Mouse (Mus musculus): ENCODE data around the gene Nt5dc3. TPM values are rescaled to one million over a fixed set of nuclear protein-coding genes. Genes with fewer than 3 reads are reported as not detected.

The Nt5dc3 gene
- total and polyA plus RNA-seq, 3 experiments = 7.1 to 14.3 (median 13.0) TPM

GRCm38 (mm10) chr10:86755816-86756502 lies 22.8 kb upstream of the Nt5dc3 start:
- no peak for ATAC-seq (ENCODE audit: extremely low read depth, insufficient number of reproducible peaks, low FRiP score, poor library complexity, severe bottlenecking)
- TF ChIP-seq GATA1 (IDR thresholded peaks at IDR 0.05; ENCODE audit: borderline replicate concordance, low read length) = no peak
- no peak for TF ChIP-seq GATA2 (IDR thresholded peaks at IDR 0.05; ENCODE audit: borderline replicate concordance, low read depth, low read length)
- TF ChIP-seq POLR2AphosphoS5 (IDR thresholded peaks at IDR 0.05; ENCODE audit: insufficient replicate concordance, low read depth, low read length) = no peak
- TF ChIP-seq TAL1 (conservative IDR thresholded peaks at IDR 0.05; ENCODE audit: low read depth, low read length) = no peak
- TF ChIP-seq CTCF (IDR thresholded peaks at IDR 0.05; ENCODE audit: low read depth, low read length) = no peak
- no peaks in the 10 kb centered on the region for H3K9me3 ChIP-seq (replicated peaks)
- H3K4me3 ChIP-seq (ENCODE audit: low read depth, low read length) = no peak overlapping the region
- peaks cover under 1% of the 10 kb centered on the region; the same call in 1 of the 2 replicates for H3K4me1 ChIP-seq (ENCODE audit: insufficient read depth, low read depth, low read length)
- peaks cover 5% of the 10 kb centered on the region for H3K27me3 ChIP-seq (ENCODE audit: insufficient read depth, low read length)
- no peak for DNase-seq (ENCODE audit: low spot score)
- H3K36me3 ChIP-seq (replicated peaks) = no peaks in the 10 kb centered on the region

DNA sequence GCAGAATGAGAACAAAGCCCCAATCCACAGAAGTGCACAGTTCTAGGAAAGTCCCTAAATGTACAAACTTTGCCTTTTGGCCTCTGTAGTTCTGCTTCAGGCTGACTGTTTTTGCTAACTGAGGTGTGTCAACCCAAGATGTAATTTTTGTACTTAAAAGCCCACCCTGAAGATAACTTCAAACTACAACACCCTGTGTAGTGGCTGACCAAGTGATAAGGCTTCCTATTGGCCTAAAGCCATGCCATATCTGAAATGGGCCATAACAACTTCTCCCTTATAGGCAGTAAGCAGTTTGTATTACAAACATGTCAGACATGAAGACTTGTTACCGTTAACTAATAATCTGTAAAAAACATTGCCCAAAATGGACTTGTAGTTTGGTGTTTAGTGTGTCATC lies 21.1 kb upstream of the Nt5dc3 start:
- H3K4me3 ChIP-seq (ENCODE audit: low read depth, low read length) = no peak overlapping the region
- H3K36me3 ChIP-seq (replicated peaks) = no peaks in the 10 kb centered on the region
- H3K27me3 ChIP-seq (ENCODE audit: insufficient read depth, low read length) = peaks cover 8% of the 10 kb centered on the region
- ATAC-seq (ENCODE audit: extremely low read depth, insufficient number of reproducible peaks, low FRiP score, poor library complexity, severe bottlenecking) (no peak), DNase-seq (ENCODE audit: low spot score) (no peak)
- no peaks in the 10 kb centered on the region for H3K9me3 ChIP-seq (replicated peaks)
- no peak for TF ChIP-seq GATA1 (IDR thresholded peaks at IDR 0.05; ENCODE audit: borderline replicate concordance, low read length)
- no peak for TF ChIP-seq POLR2AphosphoS5 (IDR thresholded peaks at IDR 0.05; ENCODE audit: insufficient replicate concordance, low read depth, low read length)
- no peak for TF ChIP-seq TAL1 (conservative IDR thresholded peaks at IDR 0.05; ENCODE audit: low read depth, low read length)
- TF ChIP-seq GATA2 (IDR thresholded peaks at IDR 0.05; ENCODE audit: borderline replicate concordance, low read depth, low read length) = no peak
- no peak for TF ChIP-seq CTCF (IDR thresholded peaks at IDR 0.05; ENCODE audit: low read depth, low read length)
- peaks cover 5% of the 10 kb centered on the region; the same call in 1 of the 2 replicates for H3K4me1 ChIP-seq (ENCODE audit: insufficient read depth, low read depth, low read length)

- DNase-seq (ENCODE audit: low spot score) = no peak
- H3K27me3 ChIP-seq (ENCODE audit: insufficient read depth, low read length) = peaks cover 8% of the 10 kb centered on the region
- TF ChIP-seq TAL1 (conservative IDR thresholded peaks at IDR 0.05; ENCODE audit: low read depth, low read length) (no peak), GATA1 (IDR thresholded peaks at IDR 0.05; ENCODE audit: borderline replicate concordance, low read length) (no peak), POLR2AphosphoS5 (IDR thresholded peaks at IDR 0.05; ENCODE audit: insufficient replicate concordance, low read depth, low read length) (no peak), CTCF (IDR thresholded peaks at IDR 0.05; ENCODE audit: low read depth, low read length) (no peak), GATA2 (IDR thresholded peaks at IDR 0.05; ENCODE audit: borderline replicate concordance, low read depth, low read length) (no peak)
These were observed 20.6 kb upstream of the Nt5dc3 start for GRCm38 (mm10) chr10:86758211-86758610.

GRCm38 (mm10) chr10:86761236-86761635 lies 17.6 kb upstream of the Nt5dc3 start:
- DNase-seq (ENCODE audit: low spot score) (no peak), ATAC-seq (ENCODE audit: extremely low read depth, insufficient number of reproducible peaks, low FRiP score, poor library complexity, severe bottlenecking) (no peak)
- H3K27me3 ChIP-seq (ENCODE audit: insufficient read depth, low read length) = peaks cover 6% of the 10 kb centered on the region
- H3K9me3 ChIP-seq (replicated peaks) = no peaks in the 10 kb centered on the region
- no peaks in the 10 kb centered on the region for H3K36me3 ChIP-seq (replicated peaks)
- TF ChIP-seq CTCF (IDR thresholded peaks at IDR 0.05; ENCODE audit: low read depth, low read length) = no peak
- no peak for TF ChIP-seq POLR2AphosphoS5 (IDR thresholded peaks at IDR 0.05; ENCODE audit: insufficient replicate concordance, low read depth, low read length)
- TF ChIP-seq GATA1 (IDR thresholded peaks at IDR 0.05; ENCODE audit: borderline replicate concordance, low read length) = no peak
- TF ChIP-seq GATA2 (IDR thresholded peaks at IDR 0.05; ENCODE audit: borderline replicate concordance, low read depth, low read length) = no peak
- TF ChIP-seq TAL1 (conservative IDR thresholded peaks at IDR 0.05; ENCODE audit: low read depth, low read length) = no peak
- H3K4me1 ChIP-seq (ENCODE audit: insufficient read depth, low read depth, low read length) = peaks cover 5% of the 10 kb centered on the region; the same call in 1 of the 2 replicates
- H3K4me3 ChIP-seq (ENCODE audit: low read depth, low read length) = no peak overlapping the region

More at GRCm38 (mm10) chr10:86758211-86758610, 20.6 kb upstream of the Nt5dc3 start:
- peaks cover 5% of the 10 kb centered on the region; the same call in 1 of the 2 replicates for H3K4me1 ChIP-seq (ENCODE audit: insufficient read depth, low read depth, low read length)
- no peaks in the 10 kb centered on the region for H3K9me3 ChIP-seq (replicated peaks)
- no peak overlapping the region for H3K4me3 ChIP-seq (ENCODE audit: low read depth, low read length)
- no peak for ATAC-seq (ENCODE audit: extremely low read depth, insufficient number of reproducible peaks, low FRiP score, poor library complexity, severe bottlenecking)
- H3K36me3 ChIP-seq (replicated peaks) = no peaks in the 10 kb centered on the region

GRCm38 (mm10) chr10:86761722-86762383 lies 17.0 kb upstream of the Nt5dc3 start:
- Histone ChIP-seq H3K9me3 (replicated peaks) (no peaks in the 10 kb centered on the region), H3K4me1 (ENCODE audit: insufficient read depth, low read depth, low read length) (peaks cover 5% of the 10 kb centered on the region; the same call in 1 of the 2 replicates), H3K4me3 (ENCODE audit: low read depth, low read length) (no peak overlapping the region), H3K27me3 (ENCODE audit: insufficient read depth, low read length) (peaks cover 6% of the 10 kb centered on the region), H3K36me3 (replicated peaks) (no peaks in the 10 kb centered on the region)
- ATAC-seq (ENCODE audit: extremely low read depth, insufficient number of reproducible peaks, low FRiP score, poor library complexity, severe bottlenecking) = no peak
- no peak for DNase-seq (ENCODE audit: low spot score)
- TF ChIP-seq CTCF (IDR thresholded peaks at IDR 0.05; ENCODE audit: low read depth, low read length) = no peak

DNA sequence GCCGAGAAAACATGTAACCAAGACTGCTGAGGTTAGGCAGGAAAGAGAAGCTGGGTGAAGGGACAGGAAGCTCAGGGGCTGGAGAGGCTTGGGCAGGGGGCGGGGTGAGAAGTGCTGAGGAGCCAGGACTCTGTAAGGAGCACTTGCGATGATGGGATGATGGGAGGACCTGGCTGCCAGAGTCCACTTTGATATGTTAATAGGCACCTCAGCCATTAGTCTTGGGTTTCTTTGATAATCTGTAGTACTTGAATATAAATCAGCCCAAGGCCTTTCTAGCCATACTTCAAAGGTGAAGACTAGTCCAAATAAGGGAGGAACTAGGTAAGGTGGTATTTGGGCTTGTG lies 16.4 kb upstream of the Nt5dc3 start:
- Histone ChIP-seq H3K9me3 (replicated peaks) (no peaks in the 10 kb centered on the region), H3K4me3 (ENCODE audit: low read depth, low read length) (no peak overlapping the region), H3K4me1 (ENCODE audit: insufficient read depth, low read depth, low read length) (peaks cover 5% of the 10 kb centered on the region; the same call in 1 of the 2 replicates), H3K36me3 (replicated peaks) (no peaks in the 10 kb centered on the region), H3K27me3 (ENCODE audit: insufficient read depth, low read length) (peaks cover 6% of the 10 kb centered on the region)
- ATAC-seq (ENCODE audit: extremely low read depth, insufficient number of reproducible peaks, low FRiP score, poor library complexity, severe bottlenecking) (no peak), DNase-seq (ENCODE audit: low spot score) (no peak)
- TF ChIP-seq POLR2AphosphoS5 (IDR thresholded peaks at IDR 0.05; ENCODE audit: insufficient replicate concordance, low read depth, low read length) = no peak
- TF ChIP-seq GATA2 (IDR thresholded peaks at IDR 0.05; ENCODE audit: borderline replicate concordance, low read depth, low read length) = no peak
- no peak for TF ChIP-seq GATA1 (IDR thresholded peaks at IDR 0.05; ENCODE audit: borderline replicate concordance, low read length)
- no peak for TF ChIP-seq CTCF (IDR thresholded peaks at IDR 0.05; ENCODE audit: low read depth, low read length)
- no peak for TF ChIP-seq TAL1 (conservative IDR thresholded peaks at IDR 0.05; ENCODE audit: low read depth, low read length)

Measured in G1E (cell line).